Mouse (Mus musculus): ENCODE measurements around the gene Arhgap20. TPM values are rescaled to one million over a fixed set of nuclear protein-coding genes. Genes with fewer than 3 reads are reported as not detected.

The Arhgap20 gene
- polyA plus RNA-seq (2016; fragmentation: Nextera tagmentation; extraction: Ambion mirVana): 0.07 and 0.10 TPM in 2 replicates

GRCm38 (mm10) chr9:51764921-51765416 lies at the start of gene Arhgap20:
TSS of gene Arhgap20 (plus strand) at chr9:51765337.
- peak; percentile 91 for ATAC-seq
- no peak within 1 kb of the TSS for H3K27ac ChIP-seq
- H3K27me3 ChIP-seq (replicated peaks): peaks cover 76% of the 10 kb centered on the region
- 0% methylated on average over 41 of the region's 77 CpGs for WGBS (ENCODE audit: insufficient replicate concordance)
- peak within 1 kb of the TSS; percentile 59 for H3K4me3 ChIP-seq
- H3K36me3 ChIP-seq: no peaks in the 10 kb centered on the region
- peak within 1 kb of the TSS; percentile 90 for H3K4me2 ChIP-seq
- peak within 1 kb of the TSS; percentile 48 for H3K9ac ChIP-seq
- peaks cover 24% of the 10 kb centered on the region for H3K4me1 ChIP-seq
- no peaks in the 10 kb centered on the region for H3K9me3 ChIP-seq (replicated peaks)

- no peak for ATAC-seq
- Histone ChIP-seq H3K4me1 (no peaks in the 10 kb centered on the region), H3K4me2 (no peak overlapping the region), H3K4me3 (no peak overlapping the region), H3K36me3 (no peaks in the 10 kb centered on the region), H3K9me3 (replicated peaks) (no peaks in the 10 kb centered on the region), H3K9ac (no peak overlapping the region), H3K27me3 (replicated peaks) (no peaks in the 10 kb centered on the region), H3K27ac (no peak overlapping the region)
- 65% methylated on average over 3 of the region's 3 CpGs for WGBS (ENCODE audit: insufficient replicate concordance)
Observed at GRCm38 (mm10) chr9:51718793-51719192, 46.3 kb upstream of the Arhgap20 start.

- H3K9ac ChIP-seq: no peak overlapping the region
- no peaks in the 10 kb centered on the region for H3K27me3 ChIP-seq (replicated peaks)
- ATAC-seq: no peak
- H3K4me2 ChIP-seq: no peak overlapping the region
- no peaks in the 10 kb centered on the region for H3K9me3 ChIP-seq (replicated peaks)
- H3K36me3 ChIP-seq: no peaks in the 10 kb centered on the region
- H3K4me1 ChIP-seq: no peaks in the 10 kb centered on the region
- no peak overlapping the region for H3K27ac ChIP-seq
- WGBS (ENCODE audit: insufficient replicate concordance): 45% methylated on average over 6 of the region's 6 CpGs
- no peak overlapping the region for H3K4me3 ChIP-seq
Observed at GRCm38 (mm10) chr9:51727960-51728359, 37.2 kb upstream of the Arhgap20 start.

GRCm38 (mm10) chr9:51735180-51736034 lies 29.7 kb upstream of the Arhgap20 start:
- WGBS (ENCODE audit: insufficient replicate concordance): 55% methylated on average over 9 of the region's 9 CpGs

GRCm38 (mm10) chr9:51736750-51737368 lies 28.3 kb upstream of the Arhgap20 start:
- Histone ChIP-seq H3K4me2 (no peak overlapping the region), H3K27ac (no peak overlapping the region), H3K27me3 (replicated peaks) (no peaks in the 10 kb centered on the region), H3K4me1 (no peaks in the 10 kb centered on the region), H3K36me3 (no peaks in the 10 kb centered on the region), H3K4me3 (no peak overlapping the region), H3K9ac (no peak overlapping the region), H3K9me3 (replicated peaks) (no peaks in the 10 kb centered on the region)
- WGBS (ENCODE audit: insufficient replicate concordance): 67% methylated on average over 5 of the region's 5 CpGs
- no peak for ATAC-seq

More at GRCm38 (mm10) chr9:51735180-51736034, 29.7 kb upstream of the Arhgap20 start:
- no peaks in the 10 kb centered on the region for H3K4me1 ChIP-seq
- H3K4me3 ChIP-seq: no peak overlapping the region
- ATAC-seq: 0 out of 2 replicates have a peak, but pooled peaks have one; percentile 27
- no peak overlapping the region for H3K9ac ChIP-seq
- no peaks in the 10 kb centered on the region for H3K36me3 ChIP-seq
- H3K4me2 ChIP-seq: no peak overlapping the region
- no peaks in the 10 kb centered on the region for H3K27me3 ChIP-seq (replicated peaks)
- H3K27ac ChIP-seq: no peak overlapping the region
- no peaks in the 10 kb centered on the region for H3K9me3 ChIP-seq (replicated peaks)

GRCm38 (mm10) chr9:51738349-51738748 lies 26.8 kb upstream of the Arhgap20 start:
- H3K36me3 ChIP-seq: no peaks in the 10 kb centered on the region
- 65% methylated on average over 9 of the region's 9 CpGs for WGBS (ENCODE audit: insufficient replicate concordance)
- no peak overlapping the region for H3K4me2 ChIP-seq
- no peak overlapping the region for H3K27ac ChIP-seq
- no peaks in the 10 kb centered on the region for H3K4me1 ChIP-seq
- no peak for ATAC-seq
- no peaks in the 10 kb centered on the region for H3K27me3 ChIP-seq (replicated peaks)
- no peak overlapping the region for H3K4me3 ChIP-seq
- no peak overlapping the region for H3K9ac ChIP-seq
- H3K9me3 ChIP-seq (replicated peaks): no peaks in the 10 kb centered on the region

- Histone ChIP-seq H3K27me3 (replicated peaks) (no peaks in the 10 kb centered on the region), H3K36me3 (no peaks in the 10 kb centered on the region), H3K27ac (no peak overlapping the region), H3K4me2 (no peak overlapping the region), H3K4me3 (no peak overlapping the region), H3K9me3 (replicated peaks) (no peaks in the 10 kb centered on the region), H3K4me1 (no peaks in the 10 kb centered on the region), H3K9ac (no peak overlapping the region)
- WGBS (ENCODE audit: insufficient replicate concordance): 77% methylated on average over 4 of the region's 4 CpGs
- ATAC-seq: no peak
Observed at GRCm38 (mm10) chr9:51739826-51740225, 25.3 kb upstream of the Arhgap20 start.

GRCm38 (mm10) chr9:51750144-51750543 lies 15.0 kb upstream of the Arhgap20 start:
- Histone ChIP-seq H3K36me3 (no peaks in the 10 kb centered on the region), H3K9ac (no peak overlapping the region), H3K9me3 (replicated peaks) (no peaks in the 10 kb centered on the region), H3K4me1 (no peaks in the 10 kb centered on the region), H3K27ac (no peak overlapping the region), H3K27me3 (replicated peaks) (no peaks in the 10 kb centered on the region), H3K4me2 (no peak overlapping the region), H3K4me3 (no peak overlapping the region)
- ATAC-seq: no peak
- 66% methylated on average over 4 of the region's 4 CpGs for WGBS (ENCODE audit: insufficient replicate concordance)

- 55% methylated on average over 2 of the region's 2 CpGs for WGBS (ENCODE audit: insufficient replicate concordance)
- no peak overlapping the region for H3K4me3 ChIP-seq
- H3K9ac ChIP-seq: no peak overlapping the region
- no peak overlapping the region for H3K4me2 ChIP-seq
- ATAC-seq: no peak
- no peak overlapping the region for H3K27ac ChIP-seq
- H3K27me3 ChIP-seq (replicated peaks): peaks cover 50% of the 10 kb centered on the region
- H3K36me3 ChIP-seq: no peaks in the 10 kb centered on the region
- H3K4me1 ChIP-seq: peaks cover 16% of the 10 kb centered on the region
- no peaks in the 10 kb centered on the region for H3K9me3 ChIP-seq (replicated peaks)
Observed at GRCm38 (mm10) chr9:51761003-51761402, 4.1 kb upstream of the Arhgap20 start.

GRCm38 (mm10) chr9:51764041-51764875 lies 879 bp upstream of the Arhgap20 start:
- peak overlapping the region; percentile 59 for H3K4me3 ChIP-seq
- peaks cover 76% of the 10 kb centered on the region for H3K27me3 ChIP-seq (replicated peaks)
- H3K4me1 ChIP-seq: peaks cover 24% of the 10 kb centered on the region
- peak overlapping the region; percentile 90 for H3K4me2 ChIP-seq
- ATAC-seq: peak; percentile 22; the same call in 1 of the 2 replicates
- no peaks in the 10 kb centered on the region for H3K36me3 ChIP-seq
- no peak overlapping the region for H3K27ac ChIP-seq
- peak overlapping the region; percentile 48 for H3K9ac ChIP-seq
- H3K9me3 ChIP-seq (replicated peaks): no peaks in the 10 kb centered on the region
- 9% methylated on average over 12 of the region's 12 CpGs for WGBS (ENCODE audit: insufficient replicate concordance)

- H3K9ac ChIP-seq: no peak overlapping the region; the same call in 1 of the 2 replicates
- ATAC-seq: peak; percentile 55
- 1% methylated on average over 55 of the region's 58 CpGs for WGBS (ENCODE audit: insufficient replicate concordance)
Observed at GRCm38 (mm10) chr9:51765417-51766174, 459 bp downstream of the Arhgap20 start.

More at GRCm38 (mm10) chr9:51765417-51766174, 459 bp downstream of the Arhgap20 start:
- H3K36me3 ChIP-seq: no peaks in the 10 kb centered on the region
- H3K9me3 ChIP-seq (replicated peaks): no peaks in the 10 kb centered on the region
- peaks cover 76% of the 10 kb centered on the region for H3K27me3 ChIP-seq (replicated peaks)
- H3K4me1 ChIP-seq: peaks cover 24% of the 10 kb centered on the region
- peak overlapping the region; percentile 90 for H3K4me2 ChIP-seq
- H3K27ac ChIP-seq: no peak overlapping the region
- peak overlapping the region; percentile 59 for H3K4me3 ChIP-seq
